Mouse (Mus musculus) E14TG2a.4 (cell line): Measurements from ENCODE around the gene 4930435E12Rik.

Experiments used
- H3K27me3 ChIP-seq: 2 replicates; pipeline ENCODE4 v1.6.1; 2014; ENCODE audit warnings: low read length, control low read depth; ENCODE audit not compliant: insufficient read depth
- H3K36me3 ChIP-seq: 2 replicates; pipeline ENCODE4 v1.6.1; 2014; ENCODE audit warnings: low read length, control low read depth; ENCODE audit not compliant: insufficient read depth
- H3K4me1 ChIP-seq: replicated peaks from 2 replicates; pipeline ENCODE4 v1.6.1; 2014; ENCODE audit warnings: low read depth, low read length, control low read depth
- H3K4me3 ChIP-seq: replicated peaks from 2 replicates; pipeline ENCODE4 v1.5.1; 2014; ENCODE audit warnings: mild to moderate bottlenecking, low read length
- H3K9me3 ChIP-seq: 2 replicates; pipeline ENCODE4 v1.6.1; 2014; ENCODE audit warnings: low read length, control low read depth
- CTCF ChIP-seq: conservative IDR thresholded peaks from 2 replicates; pipeline ENCODE4 v1.5.1; 2014; ENCODE audit warnings: low read length
- NANOG ChIP-seq: IDR thresholded peaks from 2 replicates; pipeline ENCODE4 v1.6.1; 2014; ENCODE audit warnings: borderline replicate concordance, low read length, mixed read lengths
- POU5F1 ChIP-seq: IDR thresholded peaks from 2 replicates; pipeline ENCODE4 v1.6.1; 2014; ENCODE audit warnings: low read length, borderline replicate concordance

Gene 4930435E12Rik

GRCm38 (mm10) chr16:38776342-38776741 is 52.2 kb downstream of the 4930435E12Rik start:
- Histone ChIP-seq H3K9me3 (no peaks in the 10 kb centered on the region), H3K4me1 (0 out of 2 replicates have a peak, but pooled peaks cover 4% of the 10 kb centered on the region), H3K4me3 (no peak overlapping the region), H3K27me3 (peaks cover 3% of the 10 kb centered on the region), H3K36me3 (no peaks in the 10 kb centered on the region)
- TF ChIP-seq CTCF (0 out of 2 replicates have a peak, but pooled peaks have one; percentile 8), POU5F1 (no peak)

DNA sequence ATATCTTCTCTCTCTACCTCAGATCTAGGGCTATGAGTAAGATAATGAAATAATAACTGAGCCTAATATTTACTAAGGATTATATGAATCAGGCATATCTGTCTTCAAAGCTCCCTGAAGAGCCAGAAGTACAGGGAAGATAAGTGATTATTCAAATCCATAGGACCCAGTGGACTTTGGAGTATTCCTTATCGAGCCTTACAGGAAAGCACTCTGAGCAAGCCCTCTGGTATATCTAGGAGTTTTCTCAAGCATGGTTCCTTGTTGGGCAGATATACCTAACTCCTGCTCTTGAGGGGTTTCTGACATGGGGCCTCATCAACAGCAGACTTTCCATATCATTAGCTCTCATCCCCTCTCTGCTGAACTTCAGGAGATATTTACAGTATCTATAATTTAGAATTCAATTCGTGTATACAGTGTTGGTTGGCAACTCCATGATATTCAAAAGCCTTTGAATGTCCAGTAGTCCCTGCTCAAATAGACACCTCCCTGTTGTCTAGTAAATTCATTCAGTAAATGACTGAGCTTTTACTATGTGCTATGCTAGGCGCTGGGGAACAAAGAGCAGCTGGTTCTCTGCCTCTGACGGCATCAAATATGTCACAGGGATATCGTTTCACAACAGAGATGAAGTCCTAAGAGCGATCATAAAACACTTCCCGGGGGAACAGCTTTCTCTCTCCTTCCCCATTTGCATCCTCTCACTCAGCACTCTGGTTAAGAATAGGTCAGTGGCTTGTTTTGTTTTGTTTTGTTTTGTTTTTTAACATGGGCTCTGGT is 53.4 kb downstream of the 4930435E12Rik start:
- Histone ChIP-seq H3K4me3 (no peak overlapping the region), H3K9me3 (no peaks in the 10 kb centered on the region), H3K27me3 (peaks cover 3% of the 10 kb centered on the region), H3K36me3 (no peaks in the 10 kb centered on the region), H3K4me1 (0 out of 2 replicates have a peak, but pooled peaks cover 4% of the 10 kb centered on the region)
- TF ChIP-seq POU5F1 (no peak), CTCF (no peak)

DNA sequence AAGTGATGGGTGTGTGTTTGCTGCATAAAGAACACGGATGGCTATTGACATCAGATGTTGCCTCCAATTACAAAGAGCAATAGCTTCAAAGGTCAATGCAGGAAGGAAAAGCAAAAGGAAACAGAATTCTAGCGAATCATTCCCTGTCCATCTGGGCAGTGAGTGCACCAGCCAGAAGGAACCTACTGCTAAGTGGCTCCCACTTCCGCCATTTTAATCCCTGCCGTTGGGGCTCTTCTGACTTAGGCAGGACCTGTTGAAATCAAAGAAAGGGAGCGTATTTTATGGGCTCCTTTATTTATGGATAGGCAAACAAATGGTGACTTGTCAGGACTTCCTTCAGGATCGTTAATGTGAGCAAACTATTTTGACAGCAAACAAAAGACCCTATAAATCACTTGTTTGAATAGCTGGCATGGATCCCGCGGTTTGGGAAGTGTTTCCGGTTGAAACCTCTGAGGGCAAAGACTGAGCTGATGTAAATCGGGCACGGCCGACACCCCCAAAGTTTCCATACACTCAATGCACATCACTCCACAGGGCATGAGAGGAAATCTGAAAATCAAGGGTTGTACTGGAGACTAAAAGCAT is 55.5 kb downstream of the 4930435E12Rik start:
- Histone ChIP-seq H3K4me1 (0 out of 2 replicates have a peak, but pooled peaks cover 4% of the 10 kb centered on the region), H3K36me3 (no peaks in the 10 kb centered on the region), H3K9me3 (no peaks in the 10 kb centered on the region), H3K4me3 (no peak overlapping the region), H3K27me3 (peaks cover 3% of the 10 kb centered on the region)
- TF ChIP-seq NANOG (no peak), CTCF (no peak), POU5F1 (no peak)

DNA sequence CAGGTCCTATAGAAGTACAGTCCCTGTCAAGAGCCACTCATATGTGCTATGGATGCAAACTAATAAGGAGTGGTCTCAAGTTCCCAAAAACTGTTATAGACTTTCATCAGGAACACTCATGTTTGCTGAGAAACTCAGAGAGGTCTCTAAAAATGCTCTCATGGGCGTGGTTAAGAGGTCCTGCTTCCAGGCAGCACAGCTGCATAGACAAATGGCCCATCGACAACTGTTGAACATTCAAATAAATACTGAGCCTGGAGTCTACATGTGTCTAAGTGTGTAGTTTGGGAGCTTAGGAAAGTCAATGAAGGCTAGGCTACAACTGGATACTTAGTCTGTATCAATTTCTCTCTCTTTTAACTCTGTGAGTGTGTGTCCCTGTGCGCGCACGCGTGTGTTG is 57.4 kb downstream of the 4930435E12Rik start:
- no peak overlapping the region for H3K4me3 ChIP-seq
- TF ChIP-seq NANOG (no peak), POU5F1 (no peak), CTCF (no peak)

DNA sequence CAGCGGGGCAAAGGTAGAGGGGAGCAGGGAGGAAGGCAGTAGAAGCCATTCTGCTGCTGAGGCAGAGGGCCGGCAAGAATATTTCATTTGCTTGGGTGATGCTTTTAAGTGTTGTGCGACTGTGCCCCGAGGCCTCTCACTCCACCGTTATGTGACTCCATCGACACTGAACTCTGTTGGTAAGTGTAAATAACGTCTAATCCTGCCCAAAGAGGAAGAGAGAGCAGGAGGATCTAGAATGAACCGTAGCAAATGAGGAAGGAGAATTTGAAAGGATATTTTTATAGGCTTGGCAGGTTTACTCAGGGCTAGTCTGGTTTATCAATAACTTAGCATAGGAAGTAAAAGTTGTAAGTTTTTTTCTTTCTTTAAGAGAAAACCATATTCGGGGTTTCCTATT is 59.0 kb downstream of the 4930435E12Rik start:
- no peaks in the 10 kb centered on the region for H3K36me3 ChIP-seq
- H3K9me3 ChIP-seq = no peaks in the 10 kb centered on the region
- TF ChIP-seq POU5F1 = no peak
- peaks cover 3% of the 10 kb centered on the region for H3K27me3 ChIP-seq
- no peak overlapping the region for H3K4me3 ChIP-seq
- no peaks in the 10 kb centered on the region for H3K4me1 ChIP-seq

More for the DNA sequence above, 57.4 kb downstream of the 4930435E12Rik start:
- Histone ChIP-seq H3K27me3 (peaks cover 3% of the 10 kb centered on the region), H3K4me1 (no peaks in the 10 kb centered on the region), H3K36me3 (no peaks in the 10 kb centered on the region), H3K9me3 (no peaks in the 10 kb centered on the region)

DNA sequence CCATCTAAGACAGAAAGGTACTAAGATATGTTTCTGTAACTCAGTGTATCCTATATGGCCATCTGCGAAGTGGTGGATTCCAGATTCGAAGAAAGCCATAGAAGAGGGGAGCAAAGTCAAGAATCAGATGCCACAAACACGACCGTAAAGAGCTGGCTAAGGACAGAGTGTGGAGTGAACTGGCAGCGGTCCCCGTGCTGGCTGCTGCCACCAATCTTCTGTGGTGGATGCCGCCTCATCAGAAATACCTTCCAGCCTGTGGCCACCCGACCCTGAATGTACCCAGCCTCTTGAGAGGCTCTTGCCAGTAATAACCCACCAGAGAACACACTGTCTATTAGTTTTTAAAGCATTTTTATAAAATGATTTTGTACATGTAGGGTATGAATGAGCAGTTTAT is 60.2 kb downstream of the 4930435E12Rik start:
- Histone ChIP-seq H3K36me3 (no peaks in the 10 kb centered on the region), H3K4me3 (no peak overlapping the region), H3K27me3 (peaks cover 3% of the 10 kb centered on the region), H3K9me3 (no peaks in the 10 kb centered on the region), H3K4me1 (no peaks in the 10 kb centered on the region)
- TF ChIP-seq POU5F1 (no peak), NANOG (no peak), CTCF (no peak)

DNA sequence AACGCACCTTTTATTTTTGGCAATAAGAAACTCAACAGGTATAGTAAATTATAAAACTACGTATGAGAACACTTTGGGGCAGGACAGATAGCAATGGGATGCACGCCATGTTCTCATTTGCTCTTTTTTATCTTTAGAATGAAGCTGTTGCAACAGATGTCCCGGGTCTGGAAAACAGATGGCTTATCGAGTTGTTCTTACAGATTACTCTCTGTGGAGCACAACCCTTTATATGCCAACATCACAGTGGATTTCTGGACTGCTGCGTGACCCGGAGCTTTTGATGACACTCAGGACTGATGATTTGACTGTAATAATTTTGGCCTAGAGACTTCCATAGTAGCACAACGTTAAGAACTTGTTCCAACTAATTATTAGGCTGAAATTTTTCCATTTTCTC is 60.8 kb downstream of the 4930435E12Rik start:
- H3K4me3 ChIP-seq = no peak overlapping the region
- no peaks in the 10 kb centered on the region for H3K9me3 ChIP-seq
- TF ChIP-seq POU5F1 = no peak
- TF ChIP-seq CTCF = no peak
- no peak for TF ChIP-seq NANOG
- H3K4me1 ChIP-seq = no peaks in the 10 kb centered on the region
- H3K27me3 ChIP-seq = peaks cover 3% of the 10 kb centered on the region
- H3K36me3 ChIP-seq = no peaks in the 10 kb centered on the region

DNA sequence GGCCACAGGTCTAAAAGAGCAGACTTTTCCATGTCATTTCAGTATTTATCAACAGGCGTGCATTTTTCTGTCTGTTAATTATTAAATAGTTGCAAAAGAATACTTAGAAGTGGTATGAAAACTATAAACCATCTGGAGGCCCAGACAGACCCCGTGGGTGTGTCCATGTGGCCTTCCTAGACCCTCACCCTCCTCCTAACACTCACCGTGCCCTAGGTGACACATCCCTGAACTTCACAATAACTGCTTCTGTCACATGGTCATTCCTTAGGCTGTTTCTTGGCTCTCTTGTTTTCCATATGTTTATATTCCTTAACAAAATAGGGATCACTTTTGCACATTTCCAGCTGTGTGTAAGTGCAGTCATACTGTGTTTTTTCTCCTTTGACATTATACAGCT is 61.9 kb downstream of the 4930435E12Rik start:
- Histone ChIP-seq H3K27me3 (no peaks in the 10 kb centered on the region), H3K36me3 (no peaks in the 10 kb centered on the region), H3K4me1 (no peaks in the 10 kb centered on the region), H3K4me3 (no peak overlapping the region), H3K9me3 (no peaks in the 10 kb centered on the region)
- TF ChIP-seq NANOG = no peak
- TF ChIP-seq POU5F1 = no peak
- no peak for TF ChIP-seq CTCF
